Mouse (Mus musculus): ENCODE measurements around the gene Dnase1l3. TPM values are rescaled to one million over a fixed set of nuclear protein-coding genes. Genes with fewer than 3 reads are reported as not detected.

Dnase1l3 gene
- total RNA-seq, 1 experiment from 2014 or later = 1.3 TPM

Other genes with a start within 250 kb of the Dnase1l3 start
- not detected in 2 replicates for gene Gm26661, start 203.0 kb downstream of the Dnase1l3 start, total RNA-seq (2017)
- 9.0 and 9.3 TPM in 2 replicates for gene Flnb, start 176.6 kb downstream of the Dnase1l3 start, total RNA-seq (2017)
- gene Gm45521, start 37.3 kb downstream of the Dnase1l3 start, total RNA-seq (2017) = not detected in 2 replicates
- gene Abhd6, start 8.3 kb upstream of the Dnase1l3 start, total RNA-seq (2017) = 3.4 and 7.2 TPM in 2 replicates
- 21.5 and 35.6 TPM in 2 replicates for gene Rpp14, start 85.8 kb upstream of the Dnase1l3 start, total RNA-seq (2017)
- gene Pxk, start 103.6 kb upstream of the Dnase1l3 start, total RNA-seq (2017) = 196 and 202 TPM in 2 replicates
- gene Pdhb, start 178.5 kb upstream of the Dnase1l3 start, total RNA-seq (2017) = 82.0 and 95.6 TPM in 2 replicates
- 5.5 and 9.2 TPM in 2 replicates for gene Kctd6, start 219.6 kb upstream of the Dnase1l3 start, total RNA-seq (2017)

Measured in neutrophil, adult 5-6 weeks (primary cell).